Mouse (Mus musculus) layer of hippocampus, adult 11-12 months (tissue): ENCODE data around the gene Nudt16.
"Not testable (repeated sequence)": the region's sequence is repeated elsewhere in the genome, so short reads cannot be mapped to it uniquely, and the experiment has no call there.

ENCODE experiments used
- DNase-seq: peaks from one replicate; pipeline ENCODE4 v3.0.0; 2022; ENCODE audit warnings: low spot score

Nudt16 gene

GRCm38 (mm10) chr9:105131253-105132001, at the start of gene Nudt16:
Nudt16 (minus strand) TSS chr9:105131824.
- peak; percentile 92 for DNase-seq

DNA sequence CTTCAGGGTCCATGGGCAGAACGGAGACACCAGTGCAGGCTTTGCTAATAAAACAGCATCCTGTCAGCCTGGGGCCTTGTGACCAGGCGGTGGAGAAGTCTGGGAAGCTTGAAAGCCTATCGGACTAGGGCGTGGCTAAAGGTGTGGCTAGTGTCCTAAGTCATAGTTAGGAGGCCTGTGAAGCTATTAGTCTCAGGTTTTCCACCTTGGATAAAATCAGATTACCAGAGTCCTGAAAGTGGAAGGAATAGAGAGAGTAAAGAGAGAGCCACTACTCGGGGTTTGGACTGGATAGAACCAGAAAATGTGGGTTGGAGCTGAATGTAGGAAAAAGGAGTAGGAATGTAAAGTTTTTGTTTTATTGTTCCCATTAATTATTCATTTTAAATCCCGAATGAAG, 13.4 kb upstream of the Nudt16 start, which contains the start of gene 1700080E11Rik:
Gene 1700080E11Rik, minus strand, starts transcription at position 101 of the 400 bp plus-strand sequence.
- no peak for DNase-seq

DNA sequence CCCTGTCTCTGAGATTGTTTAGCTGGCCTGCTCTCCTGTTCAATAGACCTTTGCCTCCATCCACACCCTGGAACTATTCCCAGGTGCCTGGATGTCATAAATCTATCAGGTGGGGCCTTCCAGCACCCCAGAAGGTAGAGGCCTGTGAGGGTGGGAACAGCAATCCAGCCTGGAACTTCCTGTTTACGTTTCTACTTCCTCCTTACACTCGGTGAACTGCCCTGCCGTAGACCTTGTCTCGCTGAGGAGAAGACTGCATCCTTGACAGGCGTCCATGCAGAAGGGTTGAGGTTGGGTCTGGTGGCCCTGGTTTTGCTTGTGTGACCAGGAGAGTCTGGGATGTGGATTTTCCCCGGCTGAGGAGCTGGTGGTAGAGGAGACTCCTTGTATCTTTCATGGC, 7.6 kb upstream of the Nudt16 start:
- DNase-seq = no peak

DNA sequence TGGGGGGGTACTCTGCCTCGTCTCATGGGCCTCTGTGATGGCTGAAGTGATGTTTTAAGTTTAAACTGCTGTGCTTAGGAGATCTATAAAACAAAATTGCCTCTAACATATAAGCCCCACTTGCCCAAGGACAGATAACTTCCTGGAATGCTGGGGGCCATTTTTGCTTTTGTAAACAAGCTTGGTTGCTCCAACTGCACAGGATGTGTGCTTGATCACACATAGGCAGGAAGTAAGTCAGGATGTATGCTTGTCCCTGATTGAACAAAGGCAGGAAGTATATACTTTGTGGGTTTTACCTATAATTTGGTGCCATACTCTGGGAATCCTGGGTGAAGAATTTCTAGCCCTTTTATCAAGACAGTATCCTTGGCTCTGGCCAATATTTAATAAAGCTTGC, 4.8 kb upstream of the Nudt16 start:
- no peak for DNase-seq

DNA sequence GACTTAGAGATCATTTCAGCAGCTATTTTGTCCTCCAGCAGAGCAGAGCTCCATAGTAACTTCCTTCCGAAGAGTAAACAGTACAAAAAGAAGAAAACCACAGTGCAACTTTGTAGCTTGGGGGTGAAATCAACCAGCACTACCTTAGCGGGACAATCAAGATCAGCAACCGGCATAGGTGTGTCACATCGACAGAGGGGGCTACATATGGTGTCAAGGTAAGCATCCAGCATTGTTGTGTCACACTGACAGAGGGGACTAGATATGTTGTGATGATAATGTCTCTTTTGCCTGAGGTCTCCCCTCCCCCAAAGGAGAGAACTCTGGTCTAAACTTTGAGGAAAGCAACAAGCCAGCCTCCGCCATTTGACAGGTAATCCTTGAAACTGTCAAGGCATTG, 2.9 kb upstream of the Nudt16 start:
- no peak for DNase-seq

- DNase-seq = no peak
Observed at GRCm38 (mm10) chr9:105132002-105132367, 361 bp upstream of the Nudt16 start.

GRCm38 (mm10) chr9:105130331-105130730, 1.3 kb downstream of the Nudt16 start:
- no peak for DNase-seq

DNA sequence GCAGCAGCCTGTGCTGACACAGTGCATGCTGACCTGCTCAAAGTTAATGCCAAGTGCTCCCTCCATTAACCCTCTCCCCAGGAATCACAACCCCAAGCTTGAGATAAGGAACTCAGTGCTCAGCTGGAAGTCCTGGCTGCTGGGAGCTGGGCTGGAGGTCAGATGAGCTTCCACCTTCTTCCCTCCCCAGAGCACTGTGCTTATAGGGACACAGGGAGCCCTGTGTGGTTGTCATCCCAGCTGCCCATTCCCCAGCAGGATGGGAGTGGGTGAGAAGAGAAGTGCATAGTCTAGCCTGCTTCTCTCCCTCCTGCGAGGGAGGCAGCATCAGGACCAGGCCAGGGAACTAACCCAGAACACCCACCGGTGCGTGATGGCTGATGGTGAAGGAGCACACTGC, 6.4 kb downstream of the Nudt16 start:
- not testable (repeated sequence) for DNase-seq

DNA sequence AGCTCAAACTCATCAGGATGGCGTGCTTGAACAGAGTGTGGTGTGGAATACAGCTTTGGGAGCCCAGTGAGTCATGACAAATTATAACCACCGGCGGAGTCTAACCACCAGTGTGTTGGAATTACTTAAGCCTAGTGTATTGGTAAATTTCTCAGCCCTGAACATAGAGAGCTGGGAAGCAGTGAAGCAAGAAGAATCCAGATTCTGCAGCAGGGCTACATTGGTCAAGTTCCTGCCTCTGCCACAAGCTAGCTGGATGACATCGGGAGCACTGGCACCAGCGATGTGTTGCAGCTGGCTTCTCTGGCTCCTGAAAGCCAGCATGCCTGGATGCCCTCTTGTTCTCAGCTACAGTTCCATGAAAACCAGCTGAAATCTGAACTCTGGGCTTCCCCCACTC, 27.7 kb downstream of the Nudt16 start:
- no peak for DNase-seq

- DNase-seq = no peak
Observed at GRCm38 (mm10) chr9:105101911-105102310, 29.7 kb downstream of the Nudt16 start.

- DNase-seq = no peak
Observed at GRCm38 (mm10) chr9:105100807-105101570, 30.6 kb downstream of the Nudt16 start.

DNA sequence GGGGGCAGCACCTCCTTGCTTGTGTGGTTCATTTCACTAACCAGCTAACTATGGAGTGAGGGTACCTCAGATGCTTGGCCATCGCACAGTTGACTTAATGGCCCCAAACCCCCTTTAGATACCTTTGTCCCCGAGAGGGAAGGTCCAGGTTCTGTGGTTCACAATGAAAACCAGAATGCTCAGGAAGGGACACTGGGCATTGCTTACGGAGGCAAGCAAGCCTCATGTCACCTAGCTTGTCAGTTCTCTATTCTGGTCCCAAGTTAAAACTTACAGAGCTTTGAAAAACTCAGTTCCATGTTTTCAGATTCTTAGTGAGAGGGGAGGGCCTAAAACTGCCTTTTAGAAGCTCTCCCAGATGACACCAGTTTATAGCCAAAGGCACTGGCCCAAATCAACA, 51.4 kb downstream of the Nudt16 start:
- DNase-seq = no peak
